Mouse (Mus musculus) limb, embryonic 10.5 days (tissue): ENCODE measurements around the gene Ang. TPM values are rescaled to one million over a fixed set of nuclear protein-coding genes. Genes with fewer than 3 reads are reported as not detected.

ENCODE experiments used
- DNase-seq: peaks from one replicate; pipeline ENCODE4 v3.0.0-alpha.2; 2017; ENCODE audit warnings: low spot score
- H3K27ac ChIP-seq: fragments of 300-500 bp; sonication (generic); 2 replicates; pipeline ENCODE4 v1.5.1; 2016; ENCODE audit warnings: mild to moderate bottlenecking
- H3K27me3 ChIP-seq: fragments of 300-500 bp; sonication (generic); 2 replicates; pipeline ENCODE4 v1.6.1; 2016; ENCODE audit warnings: low read depth, mild to moderate bottlenecking; ENCODE audit not compliant: poor library complexity, severe bottlenecking
- H3K36me3 ChIP-seq: fragments of 300-500 bp; sonication (generic); 2 replicates; pipeline ENCODE4 v1.6.1; 2016; ENCODE audit warnings: mild to moderate bottlenecking, moderate library complexity
- H3K4me1 ChIP-seq: fragments of 300-500 bp; sonication (generic); 2 replicates; pipeline ENCODE4 v1.6.1; 2016
- H3K4me3 ChIP-seq: fragments of 300-500 bp; sonication (generic); 2 replicates; pipeline ENCODE4 v1.5.1; 2016; ENCODE audit warnings: mild to moderate bottlenecking, moderate library complexity
- H3K9me3 ChIP-seq: fragments of 300-500 bp; sonication (generic); replicated peaks from 2 replicates; pipeline ENCODE4 v1.6.1; 2016; ENCODE audit warnings: mild to moderate bottlenecking
- WGBS: fragments of 180-500 bp; shearing (Covaris S2); methylation state at CpG from one replicate; pipeline ENCODE4 v1.1.7; 2016; 5-methylcytosine and 5-hydroxymethylcytosine counted together
- polyA plus RNA-seq: library from polyadenylated mRNA; unstranded; fragments of >200 nt; fragmentation: Nextera tagmentation; extraction: Ambion mirVana; gene quantifications from 2 replicates; pipeline ENCODE4 v1.2.1, GENCODE M21; 2016

The Ang gene
- polyA plus RNA-seq, 1 experiment from 2014 or later: 1.8 TPM

DNA sequence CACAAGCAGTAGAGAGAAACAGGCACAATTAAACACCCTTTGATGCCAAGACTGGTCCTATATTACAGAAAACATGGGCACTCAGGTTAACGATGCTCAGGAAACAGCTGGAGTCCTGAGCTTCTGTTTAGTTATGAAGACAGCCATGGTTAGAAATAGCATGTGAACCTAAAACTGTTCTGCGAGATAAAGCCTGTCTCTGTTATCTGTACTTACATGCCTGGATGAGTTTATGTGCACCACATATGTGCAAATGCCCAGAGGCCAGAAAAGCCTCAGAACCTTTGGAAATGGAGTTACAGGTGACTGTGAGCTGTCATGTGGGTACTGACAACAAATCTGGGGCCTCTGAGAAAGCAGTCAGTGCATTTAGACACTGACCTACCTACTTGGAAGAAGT is 53.0 kb downstream of the Ang start:
- 85% methylated on average over 2 of the region's 2 CpGs for WGBS
- no peaks in the 10 kb centered on the region for H3K36me3 ChIP-seq
- H3K9me3 ChIP-seq: no peaks in the 10 kb centered on the region
- H3K4me1 ChIP-seq: no peaks in the 10 kb centered on the region
- DNase-seq: no peak
- H3K27me3 ChIP-seq: no peaks in the 10 kb centered on the region
- no peak overlapping the region for H3K27ac ChIP-seq
- H3K4me3 ChIP-seq: no peak overlapping the region

- Histone ChIP-seq H3K9me3 (no peaks in the 10 kb centered on the region), H3K4me1 (no peaks in the 10 kb centered on the region), H3K4me3 (no peak overlapping the region), H3K27me3 (no peaks in the 10 kb centered on the region), H3K36me3 (no peaks in the 10 kb centered on the region), H3K27ac (no peak overlapping the region)
- 98% methylated on average over 4 of the region's 4 CpGs for WGBS
- DNase-seq: no peak
Measured at GRCm38 (mm10) chr14:51144451-51144850, 53.5 kb downstream of the Ang start.

GRCm38 (mm10) chr14:51145521-51145920 is 54.6 kb downstream of the Ang start:
- Histone ChIP-seq H3K36me3 (no peaks in the 10 kb centered on the region), H3K4me1 (no peaks in the 10 kb centered on the region), H3K27me3 (no peaks in the 10 kb centered on the region), H3K9me3 (no peaks in the 10 kb centered on the region), H3K4me3 (no peak overlapping the region), H3K27ac (no peak overlapping the region)
- no peak for DNase-seq
- 90% methylated on average over 6 of the region's 6 CpGs for WGBS

- Histone ChIP-seq H3K36me3 (no peaks in the 10 kb centered on the region), H3K9me3 (no peaks in the 10 kb centered on the region), H3K27me3 (no peaks in the 10 kb centered on the region), H3K4me3 (no peak within 1 kb of the TSS), H3K4me1 (no peaks in the 10 kb centered on the region), H3K27ac (no peak within 1 kb of the TSS)
- WGBS: 79% methylated on average over 2 of the region's 2 CpGs
- no peak for DNase-seq
Measured at GRCm38 (mm10) chr14:51146685-51147084, 55.7 kb downstream of the Ang start, which contains the start of gene Rnase1. TSS of gene Rnase1 (minus strand) at chr14:51146785.

DNA sequence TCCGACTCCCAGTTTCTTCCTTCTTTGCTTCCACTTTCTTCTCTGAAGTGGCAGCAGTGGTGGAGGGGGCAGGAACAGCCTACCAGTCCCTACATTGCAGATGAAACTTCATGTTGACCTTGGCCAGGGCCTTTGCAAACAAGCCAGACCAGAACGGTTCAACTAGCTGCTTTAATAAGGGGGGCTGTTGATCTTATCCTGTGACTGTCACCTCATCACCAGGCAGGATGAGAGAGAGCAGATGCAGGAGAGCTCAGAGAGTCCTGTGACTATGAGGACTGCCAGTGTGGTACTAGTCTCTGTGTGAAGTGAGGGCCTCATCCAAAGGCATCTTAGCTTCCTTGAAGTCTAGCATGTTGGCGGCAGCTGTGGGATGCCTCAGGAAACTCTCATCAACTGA is 57.1 kb downstream of the Ang start:
- Histone ChIP-seq H3K4me1 (no peaks in the 10 kb centered on the region), H3K27ac (no peak overlapping the region), H3K36me3 (no peaks in the 10 kb centered on the region), H3K27me3 (no peaks in the 10 kb centered on the region), H3K9me3 (no peaks in the 10 kb centered on the region), H3K4me3 (no peak overlapping the region)
- 68% methylated on average over 3 of the region's 3 CpGs for WGBS
- no peak for DNase-seq

DNA sequence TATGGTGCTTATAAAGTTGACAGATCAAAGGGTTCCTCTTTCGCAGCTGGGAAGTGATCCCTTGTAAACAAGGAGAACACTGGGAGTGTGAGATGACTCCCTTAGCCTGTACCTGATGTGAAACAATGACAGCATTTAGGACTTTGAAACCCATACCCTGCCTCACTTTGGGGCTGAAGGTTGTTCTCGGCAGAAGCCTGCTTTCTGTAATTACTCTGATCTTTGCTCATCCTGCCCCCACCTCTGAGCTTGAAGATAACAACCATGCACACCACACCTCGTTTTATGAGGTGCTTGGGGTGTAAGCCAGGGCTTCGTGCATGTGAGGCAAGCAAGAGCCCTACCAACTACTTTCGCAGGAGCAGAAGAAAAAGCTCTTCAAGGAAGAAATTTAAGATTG is 58.2 kb downstream of the Ang start:
- Histone ChIP-seq H3K4me3 (no peak overlapping the region), H3K27ac (no peak overlapping the region), H3K36me3 (no peaks in the 10 kb centered on the region), H3K4me1 (no peaks in the 10 kb centered on the region), H3K27me3 (no peaks in the 10 kb centered on the region), H3K9me3 (no peaks in the 10 kb centered on the region)
- 29% methylated on average over 5 of the region's 5 CpGs for WGBS
- DNase-seq: no peak

DNA sequence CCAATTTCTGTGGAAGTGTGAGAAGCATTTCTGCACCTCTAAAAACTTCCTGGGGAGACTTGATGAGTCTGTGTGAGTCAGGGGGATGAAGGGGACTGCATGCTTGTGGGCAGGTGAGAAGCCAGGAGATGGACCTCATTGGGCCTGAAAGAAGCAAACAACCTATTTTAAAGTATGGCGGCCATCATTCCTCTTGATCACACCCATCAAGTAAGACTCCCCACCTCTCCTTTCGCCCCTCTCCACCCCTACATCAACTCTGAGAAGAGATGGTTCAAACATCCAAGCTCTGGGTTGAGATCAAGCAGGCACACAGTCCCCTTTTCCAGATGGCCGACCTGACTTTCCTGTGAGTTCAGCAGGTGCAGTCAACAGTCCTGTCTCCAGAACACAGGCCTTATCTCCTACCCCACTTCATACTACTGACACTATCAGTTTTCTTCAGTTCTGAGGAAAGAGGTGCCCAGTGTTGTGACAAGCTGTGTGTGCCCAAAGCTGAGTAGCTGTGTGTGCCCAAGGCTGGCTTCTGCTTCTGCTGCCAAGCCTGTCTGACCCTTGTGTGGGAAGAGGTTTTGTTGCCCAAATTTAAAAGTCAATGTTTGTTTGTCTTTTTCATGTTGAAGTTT is 59.4 kb downstream of the Ang start:
- H3K4me3 ChIP-seq: no peak overlapping the region
- H3K27ac ChIP-seq: no peak overlapping the region
- WGBS: 88% methylated on average over 3 of the region's 3 CpGs
- no peaks in the 10 kb centered on the region for H3K27me3 ChIP-seq
- no peaks in the 10 kb centered on the region for H3K9me3 ChIP-seq
- no peak for DNase-seq
- H3K4me1 ChIP-seq: no peaks in the 10 kb centered on the region
- H3K36me3 ChIP-seq: no peaks in the 10 kb centered on the region

Other genes starting within 250 kb of the Ang start
- gene Tep1, start 220.6 kb upstream of the Ang start, polyA plus RNA-seq: 3.8 and 5.7 TPM in 2 replicates
- 0.06 and 0.10 TPM in 2 replicates for gene Klhl33, start 193.6 kb upstream of the Ang start, polyA plus RNA-seq
- gene Osgep, start 166.3 kb upstream of the Ang start, polyA plus RNA-seq: 179 and 201 TPM in 2 replicates
- 526 and 613 TPM in 2 replicates for gene Apex1, start 166.2 kb upstream of the Ang start, polyA plus RNA-seq
- 45.4 and 51.9 TPM in 2 replicates for gene Pip4p1, start 160.3 kb upstream of the Ang start, polyA plus RNA-seq
- gene Pnp, start 160.1 kb upstream of the Ang start, polyA plus RNA-seq: 88.3 and 89.7 TPM in 2 replicates
- not detected in 2 replicates for gene Gm49342, start 146.6 kb upstream of the Ang start, polyA plus RNA-seq
- gene Pnp2, start 135.2 kb upstream of the Ang start, polyA plus RNA-seq: 0.48 and 0.65 TPM in 2 replicates
- not detected in 2 replicates for gene Rnase10, start 83.4 kb upstream of the Ang start, polyA plus RNA-seq
- not detected in 2 replicates for gene Rnase9, start 49.3 kb upstream of the Ang start, polyA plus RNA-seq
- gene Rnase11, start 41.0 kb upstream of the Ang start, polyA plus RNA-seq: not detected in 2 replicates
- 0.30 TPM in 1 of 2 replicates, not detected in the other for gene Rnase12, start 33.5 kb upstream of the Ang start, polyA plus RNA-seq
- gene Olfr750, start 16.7 kb upstream of the Ang start, polyA plus RNA-seq: not detected in 2 replicates
- 5.1 and 6.6 TPM in 2 replicates for gene Rnase4, start 73 bp upstream of the Ang start, polyA plus RNA-seq
- gene Eddm3b, start 23.3 kb downstream of the Ang start, polyA plus RNA-seq: not detected in 2 replicates
- gene Rnase6, start 32.8 kb downstream of the Ang start, polyA plus RNA-seq: 0.14 TPM in 1 of 2 replicates, not detected in the other
- gene Rnase1, start 55.6 kb downstream of the Ang start, polyA plus RNA-seq: 0.15 TPM in 1 of 2 replicates, not detected in the other
- gene Rnase2b, start 71.1 kb downstream of the Ang start, polyA plus RNA-seq: not detected in 2 replicates
- not detected in 2 replicates for gene Ang2, start 108.0 kb downstream of the Ang start, polyA plus RNA-seq
- gene Ear14, start 112.2 kb downstream of the Ang start, polyA plus RNA-seq: not detected in 2 replicates
- not detected in 2 replicates for gene Rnase2a, start 165.0 kb downstream of the Ang start, polyA plus RNA-seq